Mouse (Mus musculus) right cerebral cortex, postnatal 25 days (tissue): ENCODE measurements around the gene Junb.

Experiments used
- DNase-seq: peaks from one replicate; pipeline ENCODE4 v3.0.0; 2022

Gene Junb

GRCm38 (mm10) chr8:84987388-84987787 is 8.9 kb upstream of the Junb start:
- DNase-seq = no peak

GRCm38 (mm10) chr8:84986379-84986945 is 7.9 kb upstream of the Junb start:
- no peak for DNase-seq

- peak; percentile 96 for DNase-seq
These were observed 7.3 kb upstream of the Junb start for GRCm38 (mm10) chr8:84985684-84986378.

GRCm38 (mm10) chr8:84985049-84985683 is 6.6 kb upstream of the Junb start:
- no peak for DNase-seq

- DNase-seq = no peak
These were observed 6.0 kb upstream of the Junb start for GRCm38 (mm10) chr8:84984294-84985048.

GRCm38 (mm10) chr8:84982499-84983011 is 4.0 kb upstream of the Junb start:
- DNase-seq = no peak

- DNase-seq = no peak
These were observed 3.4 kb upstream of the Junb start for GRCm38 (mm10) chr8:84981644-84982498.

- DNase-seq = no peak
These were observed 2.3 kb upstream of the Junb start for GRCm38 (mm10) chr8:84980622-84981358.

GRCm38 (mm10) chr8:84979599-84980421 is 1.3 kb upstream of the Junb start:
- DNase-seq = peak; percentile 91

GRCm38 (mm10) chr8:84977435-84978247 is 877 bp downstream of the Junb start:
- DNase-seq = peak; percentile 69

- DNase-seq = no peak
These were observed 1.6 kb downstream of the Junb start for GRCm38 (mm10) chr8:84976763-84977434.

GRCm38 (mm10) chr8:84976031-84976762 is 2.3 kb downstream of the Junb start:
- peak; percentile 96 for DNase-seq

- peak; percentile 54 for DNase-seq
These were observed 3.1 kb downstream of the Junb start for GRCm38 (mm10) chr8:84975434-84975833.

- no peak for DNase-seq
These were observed 3.9 kb downstream of the Junb start for GRCm38 (mm10) chr8:84974543-84975142.

GRCm38 (mm10) chr8:84973803-84974542 is 4.5 kb downstream of the Junb start:
- DNase-seq = peak; percentile 48

- DNase-seq = no peak
These were observed 5.4 kb downstream of the Junb start for GRCm38 (mm10) chr8:84973079-84973478.

- no peak for DNase-seq
These were observed 7.6 kb downstream of the Junb start for GRCm38 (mm10) chr8:84970913-84971312.
